Mouse (Mus musculus) intestine, embryonic 15.5 days (tissue): ENCODE results near the gene Sept14. TPM values are rescaled to one million over a fixed set of nuclear protein-coding genes. Genes with fewer than 3 reads are reported as not detected.
A peak's percentile ranks its signal among the peaks of the same experiment; 100 is the strongest.

ENCODE experiments used
- ATAC-seq: fragments of 200-750 bp; cut with Nextera tagmentation; 2 replicates; pipeline ENCODE4 v1.8.0; 2017; ENCODE audit warnings: moderate TSS enrichment, moderate library complexity
- H3K27ac ChIP-seq: fragments of 300-500 bp; sonication (generic); 2 replicates; pipeline ENCODE4 v1.5.1; 2015; ENCODE audit warnings: mild to moderate bottlenecking, inconsistent platforms
- H3K27me3 ChIP-seq: fragments of 300-500 bp; sonication (generic); replicated peaks from 2 replicates; pipeline ENCODE4 v1.6.1; 2015; ENCODE audit warnings: inconsistent platforms
- H3K36me3 ChIP-seq: fragments of 300-500 bp; sonication (generic); 2 replicates; pipeline ENCODE4 v1.6.1; 2015; ENCODE audit warnings: inconsistent platforms
- H3K4me1 ChIP-seq: fragments of 300-500 bp; sonication (generic); replicated peaks from 2 replicates; pipeline ENCODE4 v1.6.1; 2015; ENCODE audit warnings: inconsistent platforms
- H3K4me2 ChIP-seq: fragments of 300-500 bp; sonication (generic); replicated peaks from 2 replicates; pipeline ENCODE4 v1.6.1; 2015; ENCODE audit warnings: mild to moderate bottlenecking, inconsistent platforms
- H3K4me3 ChIP-seq: fragments of 300-500 bp; sonication (generic); replicated peaks from 2 replicates; pipeline ENCODE4 v1.5.1; 2015; ENCODE audit warnings: inconsistent platforms
- H3K9ac ChIP-seq: fragments of 300-500 bp; sonication (generic); 2 replicates; pipeline ENCODE4 v1.6.1; 2015; ENCODE audit warnings: inconsistent platforms
- H3K9me3 ChIP-seq: fragments of 300-500 bp; sonication (generic); 2 replicates; pipeline ENCODE4 v1.6.1; 2016; ENCODE audit warnings: inconsistent platforms
- WGBS: fragments of 180-500 bp; shearing (Covaris S2); methylation state at CpG from one replicate; pipeline ENCODE4 v1.1.7; 2015; 5-methylcytosine and 5-hydroxymethylcytosine counted together
- polyA plus RNA-seq: library from polyadenylated mRNA; unstranded; fragments of >200 nt; fragmentation: Nextera tagmentation; extraction: Ambion mirVana; gene quantifications from 2 replicates; pipeline ENCODE4 v1.2.1, GENCODE M21; 2015

The Sept14 gene
- not detected in 2 replicates for polyA plus RNA-seq

- Histone ChIP-seq H3K9ac (no peak within 1 kb of the TSS), H3K27ac (no peak within 1 kb of the TSS), H3K4me3 (no peak within 1 kb of the TSS), H3K4me2 (no peak within 1 kb of the TSS), H3K4me1 (no peaks in the 10 kb centered on the region), H3K9me3 (no peaks in the 10 kb centered on the region), H3K27me3 (0 out of 2 replicates have a peak, but pooled peaks cover 4% of the 10 kb centered on the region), H3K36me3 (no peaks in the 10 kb centered on the region)
- WGBS, result 66% methylated on average over 2 of the region's 2 CpGs
- no peak for ATAC-seq
Measured at GRCm38 (mm10) chr5:129708412-129708811, at the start of gene Sept14. Sept14 (minus strand) TSS chr5:129708512.

- Histone ChIP-seq H3K4me3 (no peak overlapping the region), H3K9me3 (no peaks in the 10 kb centered on the region), H3K27ac (no peak overlapping the region), H3K4me1 (no peaks in the 10 kb centered on the region), H3K9ac (no peak overlapping the region), H3K4me2 (no peak overlapping the region), H3K36me3 (peaks cover 10% of the 10 kb centered on the region; the same call in 1 of the 2 replicates), H3K27me3 (no peaks in the 10 kb centered on the region)
- ATAC-seq, result no peak
- 94% methylated on average over 20 of the region's 20 CpGs for WGBS
Measured at GRCm38 (mm10) chr5:129756886-129757285, 48.6 kb upstream of the Sept14 start.

GRCm38 (mm10) chr5:129744050-129744449 lies 35.7 kb upstream of the Sept14 start:
- no peak overlapping the region for H3K9ac ChIP-seq
- H3K27ac ChIP-seq, result 0 out of 2 replicates have a peak overlapping the region, but pooled peaks have one; percentile 28
- no peaks in the 10 kb centered on the region for H3K9me3 ChIP-seq
- peak overlapping the region; percentile 20 for H3K4me2 ChIP-seq
- ATAC-seq, result peak; percentile 64
- H3K27me3 ChIP-seq, result no peaks in the 10 kb centered on the region
- no peak overlapping the region for H3K4me3 ChIP-seq
- WGBS, result 32% methylated on average over 6 of the region's 6 CpGs
- peaks cover 15% of the 10 kb centered on the region for H3K36me3 ChIP-seq
- no peaks in the 10 kb centered on the region for H3K4me1 ChIP-seq

GRCm38 (mm10) chr5:129742903-129743488 lies 34.7 kb upstream of the Sept14 start:
- peaks cover 13% of the 10 kb centered on the region for H3K36me3 ChIP-seq

GRCm38 (mm10) chr5:129740976-129741375 lies 32.7 kb upstream of the Sept14 start:
- H3K36me3 ChIP-seq, result peaks cover 13% of the 10 kb centered on the region
- H3K4me1 ChIP-seq, result no peaks in the 10 kb centered on the region
- 89% methylated on average over 1 of the region's 1 CpGs for WGBS
- no peak for ATAC-seq
- no peak overlapping the region for H3K4me2 ChIP-seq
- H3K9me3 ChIP-seq, result no peaks in the 10 kb centered on the region
- H3K27me3 ChIP-seq, result no peaks in the 10 kb centered on the region
- no peak overlapping the region for H3K4me3 ChIP-seq
- H3K27ac ChIP-seq, result no peak overlapping the region
- H3K9ac ChIP-seq, result no peak overlapping the region

More at GRCm38 (mm10) chr5:129742903-129743488, 34.7 kb upstream of the Sept14 start:
- H3K4me1 ChIP-seq, result no peaks in the 10 kb centered on the region
- no peak overlapping the region for H3K27ac ChIP-seq
- H3K9me3 ChIP-seq, result no peaks in the 10 kb centered on the region
- no peak overlapping the region for H3K4me3 ChIP-seq
- no peaks in the 10 kb centered on the region for H3K27me3 ChIP-seq
- ATAC-seq, result peak; percentile 78
- no peak overlapping the region for H3K9ac ChIP-seq
- no peak overlapping the region for H3K4me2 ChIP-seq
- WGBS, result 59% methylated on average over 7 of the region's 7 CpGs

GRCm38 (mm10) chr5:129731021-129731420 lies 22.7 kb upstream of the Sept14 start:
- Histone ChIP-seq H3K4me2 (no peak overlapping the region), H3K36me3 (no peaks in the 10 kb centered on the region), H3K4me3 (no peak overlapping the region), H3K4me1 (peaks cover 19% of the 10 kb centered on the region), H3K9ac (no peak overlapping the region), H3K9me3 (no peaks in the 10 kb centered on the region), H3K27me3 (no peaks in the 10 kb centered on the region), H3K27ac (no peak overlapping the region)
- 0 out of 2 replicates have a peak, but pooled peaks have one; percentile 4 for ATAC-seq
- 64% methylated on average over 5 of the region's 5 CpGs for WGBS

- Histone ChIP-seq H3K27ac (peak overlapping the region; percentile 52; the same call in 1 of the 2 replicates), H3K4me1 (peaks cover 19% of the 10 kb centered on the region), H3K9ac (peak overlapping the region; percentile 4; the same call in 1 of the 2 replicates), H3K4me2 (peak overlapping the region; percentile 17; the same call in 1 of the 2 replicates), H3K9me3 (no peaks in the 10 kb centered on the region), H3K36me3 (no peaks in the 10 kb centered on the region), H3K27me3 (no peaks in the 10 kb centered on the region), H3K4me3 (no peak overlapping the region)
- ATAC-seq, result peak; percentile 75
- WGBS, result 55% methylated on average over 11 of the region's 11 CpGs
Measured at GRCm38 (mm10) chr5:129730344-129730743, 22.0 kb upstream of the Sept14 start.

- H3K4me2 ChIP-seq, result peak overlapping the region; percentile 28
- peaks cover 21% of the 10 kb centered on the region for H3K4me1 ChIP-seq
- no peak overlapping the region; the same call in 1 of the 2 replicates for H3K9ac ChIP-seq
- no peaks in the 10 kb centered on the region for H3K36me3 ChIP-seq
- H3K27me3 ChIP-seq, result no peaks in the 10 kb centered on the region
- H3K27ac ChIP-seq, result peak overlapping the region; percentile 44
- H3K9me3 ChIP-seq, result no peaks in the 10 kb centered on the region
- no peak overlapping the region for H3K4me3 ChIP-seq
- no peak for ATAC-seq
- WGBS, result 32% methylated on average over 11 of the region's 11 CpGs
Measured at GRCm38 (mm10) chr5:129729286-129729685, 21.0 kb upstream of the Sept14 start.

GRCm38 (mm10) chr5:129726784-129727183 lies 18.5 kb upstream of the Sept14 start:
- 76% methylated on average over 3 of the region's 3 CpGs for WGBS
- H3K27ac ChIP-seq, result no peak overlapping the region
- ATAC-seq, result no peak

GRCm38 (mm10) chr5:129725774-129726392 lies 17.6 kb upstream of the Sept14 start:
- WGBS, result 18% methylated on average over 7 of the region's 7 CpGs
- H3K4me3 ChIP-seq, result peak overlapping the region; percentile 78
- peak overlapping the region; percentile 98 for H3K27ac ChIP-seq
- peak overlapping the region; percentile 60 for H3K4me2 ChIP-seq
- H3K27me3 ChIP-seq, result no peaks in the 10 kb centered on the region
- H3K9me3 ChIP-seq, result no peaks in the 10 kb centered on the region
- H3K9ac ChIP-seq, result peak overlapping the region; percentile 90
- peaks cover 25% of the 10 kb centered on the region for H3K4me1 ChIP-seq
- H3K36me3 ChIP-seq, result no peaks in the 10 kb centered on the region
- no peak for ATAC-seq

More at GRCm38 (mm10) chr5:129726784-129727183, 18.5 kb upstream of the Sept14 start:
- Histone ChIP-seq H3K4me1 (peaks cover 25% of the 10 kb centered on the region), H3K4me3 (no peak overlapping the region), H3K9ac (no peak overlapping the region), H3K36me3 (no peaks in the 10 kb centered on the region), H3K4me2 (no peak overlapping the region), H3K9me3 (no peaks in the 10 kb centered on the region), H3K27me3 (no peaks in the 10 kb centered on the region)

GRCm38 (mm10) chr5:129724834-129725773 lies 16.8 kb upstream of the Sept14 start, which contains the start of gene Nipsnap2:
Nipsnap2 (plus strand) TSS chr5:129725063.
- H3K27me3 ChIP-seq, result no peaks in the 10 kb centered on the region
- peak within 1 kb of the TSS; percentile 98 for H3K27ac ChIP-seq
- peak within 1 kb of the TSS; percentile 90 for H3K9ac ChIP-seq
- ATAC-seq, result peak; percentile 95
- H3K4me1 ChIP-seq, result peaks cover 20% of the 10 kb centered on the region
- under 1% methylated on average over 91 of the region's 93 CpGs for WGBS
- H3K4me3 ChIP-seq, result peak within 1 kb of the TSS; percentile 78
- H3K9me3 ChIP-seq, result no peaks in the 10 kb centered on the region
- H3K36me3 ChIP-seq, result no peaks in the 10 kb centered on the region
- peak within 1 kb of the TSS; percentile 60 for H3K4me2 ChIP-seq
